Mouse (Mus musculus): Measurements from ENCODE around the gene Prkch.

DNA sequence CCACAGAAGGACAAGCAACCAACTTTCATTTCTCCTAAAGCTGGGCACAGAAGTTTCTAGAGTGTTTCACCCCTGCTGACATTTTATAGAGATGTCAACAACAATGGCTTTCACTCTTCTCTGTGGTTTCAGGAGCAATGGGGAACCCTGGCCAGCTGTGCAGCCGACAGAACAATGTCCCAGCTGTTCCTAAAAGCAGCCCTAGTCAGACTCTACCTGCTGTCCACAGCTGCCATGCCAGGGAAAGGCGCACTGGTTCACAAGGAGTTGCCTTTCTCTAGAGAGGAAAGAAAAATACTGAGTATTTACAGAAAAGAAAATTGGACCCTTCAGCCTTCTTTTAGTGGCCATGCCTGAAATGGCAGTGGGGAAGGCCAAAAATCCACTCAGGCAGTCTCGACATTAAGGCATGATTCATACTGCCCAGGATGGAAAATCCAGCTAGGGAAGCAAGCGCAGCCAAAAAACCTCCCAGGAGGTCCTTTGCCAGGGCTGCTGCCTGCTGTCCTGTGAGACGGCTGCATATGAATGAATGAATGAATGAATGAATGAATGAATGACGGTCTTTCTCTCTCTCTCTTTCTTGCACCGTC is 190.3 kb downstream of the Prkch start:
- TF ChIP-seq CTCF (IDR thresholded peaks at IDR 0.05; ENCODE audit: control insufficient read depth, insufficient read depth, insufficient replicate concordance, low read depth, low read length) (no peak), POLR2A (IDR thresholded peaks at IDR 0.05; ENCODE audit: control insufficient read depth, low read depth, low read length) (no peak)
